Mouse (Mus musculus): ENCODE measurements around the gene Sult1a1. TPM values are rescaled to one million over a fixed set of nuclear protein-coding genes. Genes with fewer than 3 reads are reported as not detected.
"Not testable (repeated sequence)": the region's sequence is repeated elsewhere in the genome, so short reads cannot be mapped to it uniquely, and the experiment has no call there.

The Sult1a1 gene
- polyA plus RNA-seq, 1 experiment: 1.6 TPM

DNA sequence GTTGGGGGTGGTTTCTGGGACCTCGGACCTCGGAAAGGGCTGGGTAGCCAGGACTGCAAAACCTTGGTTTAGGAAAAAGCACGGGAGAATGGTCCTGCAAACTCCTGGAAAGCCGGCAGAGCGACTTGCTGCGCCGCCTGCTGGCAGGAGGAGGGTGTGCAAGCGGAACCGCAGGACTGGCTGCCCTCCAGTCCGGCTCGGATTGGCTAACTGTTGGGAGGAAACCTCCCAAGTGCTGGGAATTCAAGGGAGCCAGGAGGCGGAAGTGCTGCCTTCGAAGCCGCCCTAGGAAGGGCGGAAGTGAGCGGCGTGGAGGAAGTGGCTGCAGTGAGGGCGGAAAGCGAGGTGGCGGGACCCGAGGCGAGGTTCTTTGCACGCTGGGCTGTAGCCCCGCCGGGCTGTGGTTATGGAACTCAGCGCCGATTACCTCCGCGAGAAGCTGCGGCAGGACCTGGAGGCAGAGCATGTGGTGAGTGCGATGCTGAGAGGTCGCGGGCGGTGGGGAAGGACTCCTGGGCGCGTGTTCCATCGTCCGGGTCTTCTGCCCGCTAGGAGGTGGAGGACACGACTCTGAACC lies 19.5 kb upstream of the Sult1a1 start, which contains the start of gene Slx1b:
Gene Slx1b (minus strand): TSS at position 154 of the 577 bp plus-strand sequence.
- DNase-seq (ENCODE audit: low read depth): peak; percentile 99
- TF ChIP-seq POLR2A (IDR thresholded peaks at IDR 0.05; ENCODE audit: borderline replicate concordance, extremely low read depth, insufficient read depth, insufficient read length, poor library complexity, severe bottlenecking) (peak; percentile 33; the same call in 1 of the 2 replicates), CTCF (IDR thresholded peaks at IDR 0.05; ENCODE audit: borderline replicate concordance, extremely low read depth, insufficient read depth, insufficient read length) (peak; percentile 98)

DNA sequence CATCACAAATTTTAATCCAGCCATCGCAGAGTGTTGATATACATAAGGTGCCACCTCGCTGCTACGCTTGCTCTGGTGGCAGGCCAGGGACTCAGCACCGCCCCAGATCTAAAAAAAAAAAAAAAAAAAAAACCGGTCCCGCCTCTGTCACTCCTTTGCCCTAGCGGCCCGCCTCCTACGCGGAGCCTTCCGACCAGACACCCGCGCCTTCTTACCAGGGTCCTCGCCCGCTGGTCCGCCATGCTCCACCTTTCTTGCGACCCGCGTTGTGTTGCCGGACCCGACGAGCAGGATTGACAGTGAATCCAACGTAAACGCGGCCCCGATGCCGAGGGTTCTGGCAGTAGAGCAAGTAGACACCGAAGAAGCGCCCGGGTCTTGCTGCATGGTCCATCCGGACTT lies 19.0 kb upstream of the Sult1a1 start, which contains the start of gene Bola2:
Gene Bola2 (plus strand): TSS at position 192 of the 402 bp plus-strand sequence.
- DNase-seq (ENCODE audit: low read depth): peak; percentile 74
- TF ChIP-seq CTCF (IDR thresholded peaks at IDR 0.05; ENCODE audit: borderline replicate concordance, extremely low read depth, insufficient read depth, insufficient read length) (no peak), POLR2A (IDR thresholded peaks at IDR 0.05; ENCODE audit: borderline replicate concordance, extremely low read depth, insufficient read depth, insufficient read length, poor library complexity, severe bottlenecking) (0 out of 2 replicates have a peak, but pooled peaks have one; percentile 4)

DNA sequence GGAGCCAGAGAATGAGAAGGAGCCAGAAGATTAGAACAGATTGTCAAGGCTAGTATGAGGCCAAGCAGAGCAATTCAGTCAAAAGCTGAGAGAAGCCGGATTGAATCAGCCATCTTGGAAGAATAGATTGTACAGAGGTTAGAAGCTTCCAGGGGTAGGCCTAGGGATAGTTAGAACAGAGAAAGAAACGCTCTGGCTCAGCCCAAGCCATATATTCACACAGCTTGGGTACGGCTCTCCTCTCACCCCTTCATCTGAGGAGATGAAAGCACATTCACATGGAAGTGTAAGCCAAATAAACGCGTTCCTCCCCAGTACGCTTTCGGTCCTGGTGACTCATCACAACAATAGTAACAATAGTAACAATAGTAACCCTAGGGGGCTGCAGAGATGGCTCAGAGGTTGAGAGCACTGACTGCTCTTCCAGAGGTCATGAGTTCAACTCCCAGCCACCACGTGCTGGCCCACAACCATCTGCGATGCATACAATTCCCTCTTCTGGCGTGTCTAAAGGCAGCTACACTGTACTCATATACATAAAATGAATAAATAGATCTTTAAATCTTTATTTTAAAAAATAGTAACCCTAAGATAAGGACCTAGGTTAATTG lies 18.3 kb upstream of the Sult1a1 start:
- TF ChIP-seq POLR2A (IDR thresholded peaks at IDR 0.05; ENCODE audit: borderline replicate concordance, extremely low read depth, insufficient read depth, insufficient read length, poor library complexity, severe bottlenecking): no peak
- TF ChIP-seq CTCF (IDR thresholded peaks at IDR 0.05; ENCODE audit: borderline replicate concordance, extremely low read depth, insufficient read depth, insufficient read length): no peak
- no peak for DNase-seq (ENCODE audit: low read depth)

DNA sequence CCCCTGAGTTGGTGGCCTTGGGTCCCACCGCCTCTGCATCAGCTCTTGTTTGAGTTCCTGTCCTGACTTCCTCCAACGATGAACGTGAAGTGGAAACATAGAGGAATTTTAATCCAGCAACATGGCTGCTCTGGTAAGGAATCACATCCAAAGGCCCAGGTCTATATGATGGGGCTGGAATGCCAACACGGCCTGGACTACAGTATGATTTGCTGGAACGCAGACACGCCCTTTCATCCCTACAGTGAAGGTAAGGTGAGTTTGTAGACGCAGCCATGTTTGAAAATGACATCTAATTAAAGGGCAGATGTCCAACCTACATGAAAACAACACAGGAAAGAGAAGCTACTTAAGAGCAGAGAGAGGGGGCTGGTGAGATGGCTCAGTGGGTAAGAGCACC lies 17.5 kb upstream of the Sult1a1 start:
- TF ChIP-seq POLR2A (IDR thresholded peaks at IDR 0.05; ENCODE audit: borderline replicate concordance, extremely low read depth, insufficient read depth, insufficient read length, poor library complexity, severe bottlenecking): no peak
- no peak for TF ChIP-seq CTCF (IDR thresholded peaks at IDR 0.05; ENCODE audit: borderline replicate concordance, extremely low read depth, insufficient read depth, insufficient read length)
- no peak for DNase-seq (ENCODE audit: low read depth)

DNA sequence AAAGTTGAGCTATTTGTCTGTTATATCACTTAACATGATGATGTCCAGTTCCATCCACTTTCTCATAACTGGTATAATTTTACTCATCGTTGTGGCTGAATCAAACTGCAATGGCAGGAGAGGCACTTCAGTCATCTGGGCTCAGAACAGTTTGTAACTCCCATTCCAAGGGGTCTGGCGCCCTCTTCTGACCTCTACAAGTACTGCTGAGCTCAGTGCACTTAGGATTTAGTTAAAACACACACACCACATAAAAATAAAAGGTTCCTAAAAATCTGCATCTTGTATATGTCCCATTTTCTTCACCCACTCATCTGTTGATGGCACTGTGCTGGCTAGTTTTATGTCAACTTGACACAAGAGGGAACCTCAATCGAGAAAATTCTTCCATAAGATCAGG lies 17.0 kb upstream of the Sult1a1 start:
- DNase-seq (ENCODE audit: low read depth): peak; percentile 87
- TF ChIP-seq CTCF (IDR thresholded peaks at IDR 0.05; ENCODE audit: borderline replicate concordance, extremely low read depth, insufficient read depth, insufficient read length): peak; percentile 83
- no peak for TF ChIP-seq POLR2A (IDR thresholded peaks at IDR 0.05; ENCODE audit: borderline replicate concordance, extremely low read depth, insufficient read depth, insufficient read length, poor library complexity, severe bottlenecking)

DNA sequence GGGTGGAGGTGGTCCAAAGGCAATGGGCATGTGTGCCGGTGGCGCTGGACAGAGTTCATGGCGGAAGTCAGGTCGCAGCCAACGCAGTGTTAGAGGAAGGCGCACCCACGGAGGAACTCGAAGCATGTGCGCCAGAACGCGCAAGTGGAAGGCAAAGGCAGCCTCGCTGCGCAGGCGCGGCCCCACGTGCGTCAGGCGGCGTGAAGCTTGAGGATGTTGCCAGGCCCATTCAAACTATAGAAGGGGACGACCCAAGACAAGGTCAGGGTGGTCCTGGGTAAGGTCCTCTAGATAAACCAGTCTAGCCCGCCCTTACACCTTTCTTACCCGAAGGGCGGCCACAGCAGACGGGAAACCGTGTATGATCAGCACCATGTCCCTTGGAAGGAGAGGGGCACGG lies 16.2 kb upstream of the Sult1a1 start:
- no peak for DNase-seq (ENCODE audit: low read depth)
- TF ChIP-seq POLR2A (IDR thresholded peaks at IDR 0.05; ENCODE audit: borderline replicate concordance, extremely low read depth, insufficient read depth, insufficient read length, poor library complexity, severe bottlenecking) (no peak), CTCF (IDR thresholded peaks at IDR 0.05; ENCODE audit: borderline replicate concordance, extremely low read depth, insufficient read depth, insufficient read length) (no peak)

DNA sequence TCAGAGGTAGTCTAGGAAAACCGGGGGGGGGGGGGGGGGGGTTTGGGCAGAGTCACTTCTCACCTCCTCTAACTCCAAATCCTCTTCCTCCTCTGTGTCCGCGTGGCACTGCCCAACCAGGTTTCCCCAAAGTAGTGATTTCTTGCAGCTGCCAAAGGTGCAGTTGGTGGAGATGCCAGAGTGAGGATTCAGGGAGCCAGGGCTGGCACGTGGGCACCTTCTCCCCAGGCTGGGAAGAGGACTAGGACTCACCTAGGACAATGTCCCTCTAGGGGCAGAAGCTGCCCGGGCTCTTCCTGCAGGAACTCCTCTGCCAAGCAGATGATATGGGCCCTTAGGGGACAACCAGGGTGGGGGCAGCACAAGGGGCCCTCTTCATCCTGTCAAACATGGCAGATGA lies 15.4 kb upstream of the Sult1a1 start:
- TF ChIP-seq POLR2A (IDR thresholded peaks at IDR 0.05; ENCODE audit: borderline replicate concordance, extremely low read depth, insufficient read depth, insufficient read length, poor library complexity, severe bottlenecking) (no peak), CTCF (IDR thresholded peaks at IDR 0.05; ENCODE audit: borderline replicate concordance, extremely low read depth, insufficient read depth, insufficient read length) (no peak)
- DNase-seq (ENCODE audit: low read depth): no peak

DNA sequence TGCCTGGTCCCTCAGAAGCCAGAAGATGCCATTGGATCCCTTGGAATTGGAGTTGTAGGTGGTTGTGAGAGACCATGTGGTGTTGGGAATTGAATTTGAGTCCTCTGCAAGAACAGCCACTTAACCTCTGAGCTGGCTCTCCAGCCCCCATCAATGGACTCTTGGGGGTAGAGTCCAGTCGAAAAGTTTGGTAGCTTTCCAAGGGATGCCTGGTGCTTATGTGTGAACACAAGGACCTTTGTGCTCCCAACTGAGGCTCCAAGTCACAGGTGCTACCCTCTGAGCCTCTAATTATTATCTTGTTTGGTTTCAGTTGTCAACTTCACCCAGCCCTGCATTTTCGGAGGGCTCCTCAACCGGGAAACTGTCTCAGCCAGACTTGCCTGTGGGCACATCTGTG lies 14.5 kb upstream of the Sult1a1 start:
- no peak for DNase-seq (ENCODE audit: low read depth)

DNA sequence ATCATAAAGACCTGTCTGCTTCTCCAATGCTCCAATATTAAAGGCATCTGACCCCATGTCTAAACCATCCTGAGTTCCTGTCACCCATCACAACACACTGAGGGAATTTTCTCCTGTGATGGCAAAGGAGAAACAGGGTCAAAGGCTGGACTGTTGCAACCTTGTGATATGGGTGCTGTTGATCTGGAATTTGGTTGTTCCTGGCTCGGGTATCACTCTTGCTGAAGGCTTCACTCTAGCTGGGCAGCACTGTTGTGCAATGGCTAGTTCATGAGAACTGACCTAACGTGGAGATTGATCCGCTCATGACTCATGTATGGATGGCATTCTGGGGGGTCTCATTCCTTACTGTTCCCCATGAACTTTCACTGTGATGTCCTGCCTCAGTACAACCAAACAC lies 12.8 kb upstream of the Sult1a1 start:
- DNase-seq (ENCODE audit: low read depth): no peak
- TF ChIP-seq POLR2A (IDR thresholded peaks at IDR 0.05; ENCODE audit: borderline replicate concordance, extremely low read depth, insufficient read depth, insufficient read length, poor library complexity, severe bottlenecking) (no peak), CTCF (IDR thresholded peaks at IDR 0.05; ENCODE audit: borderline replicate concordance, extremely low read depth, insufficient read depth, insufficient read length) (no peak)

More for the DNA sequence above, 14.5 kb upstream of the Sult1a1 start:
- TF ChIP-seq POLR2A (IDR thresholded peaks at IDR 0.05; ENCODE audit: borderline replicate concordance, extremely low read depth, insufficient read depth, insufficient read length, poor library complexity, severe bottlenecking) (no peak), CTCF (IDR thresholded peaks at IDR 0.05; ENCODE audit: borderline replicate concordance, extremely low read depth, insufficient read depth, insufficient read length) (no peak)

DNA sequence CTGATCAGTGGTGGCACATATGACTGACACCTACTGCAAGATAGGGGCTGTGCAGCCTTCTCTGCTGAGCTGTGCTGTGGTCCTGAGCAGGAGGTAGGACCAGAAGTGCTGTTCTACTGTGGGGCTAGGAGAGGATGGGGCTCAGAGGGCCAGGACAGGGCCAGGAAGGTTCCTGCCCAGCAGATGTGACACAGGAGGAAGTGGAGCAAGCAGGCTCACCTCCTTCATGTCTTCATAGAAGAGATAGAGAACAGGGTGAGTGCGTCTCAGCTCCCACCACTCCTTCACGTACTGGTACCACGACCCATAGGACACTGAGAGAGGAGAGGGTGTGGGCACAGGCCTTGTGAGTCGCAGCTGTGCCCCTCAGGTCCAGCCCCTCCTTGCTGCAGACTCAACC lies 11.9 kb upstream of the Sult1a1 start:
- not testable (repeated sequence) for DNase-seq (ENCODE audit: low read depth)

DNA sequence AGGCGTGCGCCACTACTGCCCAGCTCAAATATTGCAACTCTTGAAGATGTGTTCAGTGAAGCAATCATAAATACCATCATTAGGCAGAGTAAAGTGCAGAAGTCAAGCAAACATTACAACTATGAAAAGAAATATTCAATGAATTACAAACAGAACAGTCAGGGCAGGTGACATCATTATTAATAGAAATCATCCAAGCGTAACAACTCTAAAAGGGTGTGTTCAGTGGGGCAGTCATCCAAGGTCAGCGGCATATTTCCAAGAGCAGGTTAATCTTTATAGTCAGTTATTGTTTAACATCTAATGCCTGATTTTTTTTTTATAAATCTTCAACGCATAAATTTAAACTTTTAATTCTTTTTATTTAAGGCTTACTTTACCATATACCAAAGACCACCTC lies 5.0 kb upstream of the Sult1a1 start:
- no peak for TF ChIP-seq CTCF (IDR thresholded peaks at IDR 0.05; ENCODE audit: borderline replicate concordance, extremely low read depth, insufficient read depth, insufficient read length)
- TF ChIP-seq POLR2A (IDR thresholded peaks at IDR 0.05; ENCODE audit: borderline replicate concordance, extremely low read depth, insufficient read depth, insufficient read length, poor library complexity, severe bottlenecking): no peak
- no peak for DNase-seq (ENCODE audit: low read depth)

DNA sequence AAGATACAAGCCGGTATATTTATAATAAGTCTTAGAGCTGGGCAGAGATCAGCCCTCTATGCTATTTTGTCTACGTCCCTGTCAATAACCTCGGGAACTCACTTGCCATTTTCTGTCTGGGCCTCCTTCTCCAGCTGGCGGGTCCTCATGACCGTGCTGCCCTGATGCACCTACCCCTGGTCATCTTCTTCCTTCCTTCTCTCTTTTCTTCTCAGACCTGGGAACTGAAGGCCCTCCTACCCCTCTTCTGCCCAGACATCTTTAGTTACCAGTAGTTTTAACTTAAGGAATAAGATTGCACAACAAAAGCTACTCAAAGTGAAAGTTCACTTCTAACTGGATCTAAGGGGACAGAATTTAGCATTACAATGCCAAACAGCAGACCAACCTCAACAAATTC lies 3.5 kb upstream of the Sult1a1 start:
- no peak for DNase-seq (ENCODE audit: low read depth)
- TF ChIP-seq POLR2A (IDR thresholded peaks at IDR 0.05; ENCODE audit: borderline replicate concordance, extremely low read depth, insufficient read depth, insufficient read length, poor library complexity, severe bottlenecking) (no peak), CTCF (IDR thresholded peaks at IDR 0.05; ENCODE audit: borderline replicate concordance, extremely low read depth, insufficient read depth, insufficient read length) (no peak)
